Mouse (Mus musculus): ENCODE results near the gene Actrt3.
A peak's percentile ranks its signal among the peaks of the same experiment; 100 is the strongest.
"Not testable (repeated sequence)": the region's sequence is repeated elsewhere in the genome, so short reads cannot be mapped to it uniquely, and the experiment has no call there.

The Actrt3 gene

DNA sequence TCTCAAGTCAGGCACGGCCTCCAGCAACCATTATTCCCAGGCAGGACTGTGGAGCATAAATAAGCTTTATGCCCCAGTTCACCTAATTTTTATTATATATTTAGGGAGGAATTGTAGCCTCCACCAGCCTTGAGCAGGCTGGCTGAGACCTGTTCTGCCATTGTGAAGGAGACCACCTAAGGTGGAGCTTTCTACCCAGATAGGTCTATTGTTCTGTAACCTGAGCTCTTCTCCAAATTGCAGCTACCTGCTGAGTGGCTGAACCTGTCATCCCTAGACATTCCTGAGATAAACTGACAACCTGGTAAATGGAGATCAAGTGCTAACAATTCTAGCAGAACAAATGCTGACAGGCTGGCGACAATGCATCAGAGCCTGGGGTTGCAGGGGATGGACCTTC is 33.4 kb downstream of the Actrt3 start:
- not testable (repeated sequence) for DNase-seq

GRCm38 (mm10) chr3:30560677-30561314 is 38.9 kb downstream of the Actrt3 start:
- DNase-seq, result no peak

GRCm38 (mm10) chr3:30553741-30554140 is 46.0 kb downstream of the Actrt3 start:
- no peak for DNase-seq

GRCm38 (mm10) chr3:30550218-30550617 is 49.5 kb downstream of the Actrt3 start:
- DNase-seq, result no peak

DNA sequence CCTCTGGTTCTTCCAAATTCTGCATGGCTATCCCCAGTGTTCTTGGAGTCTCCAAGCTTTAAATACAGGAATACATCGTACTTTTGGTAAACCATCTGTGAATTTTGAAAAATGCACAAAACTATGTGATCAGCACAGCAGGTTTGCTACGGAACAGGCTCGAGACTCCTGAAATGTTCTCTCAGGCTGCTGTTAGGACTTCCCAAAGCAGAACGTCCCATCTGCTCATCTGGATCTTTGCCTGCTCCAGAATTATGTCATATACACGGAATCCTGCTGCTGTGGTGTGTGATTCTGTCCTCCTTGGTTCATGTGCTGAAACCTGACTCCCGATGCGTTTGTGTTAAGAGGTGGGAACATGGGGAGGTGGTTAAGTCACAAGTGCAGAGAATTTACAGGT is 50.8 kb downstream of the Actrt3 start:
- peak in 1 of 2 experiments; percentile 3 for DNase-seq

- no peak for DNase-seq
Measured at GRCm38 (mm10) chr3:30547908-30548307, 51.8 kb downstream of the Actrt3 start, which contains the start of gene Mecom. Gene Mecom, minus strand, starts transcription at chr3:30548008.

Data from lung, adult 18-20 months (tissue).